Mouse (Mus musculus): ENCODE results near the gene Acox3.

DNA sequence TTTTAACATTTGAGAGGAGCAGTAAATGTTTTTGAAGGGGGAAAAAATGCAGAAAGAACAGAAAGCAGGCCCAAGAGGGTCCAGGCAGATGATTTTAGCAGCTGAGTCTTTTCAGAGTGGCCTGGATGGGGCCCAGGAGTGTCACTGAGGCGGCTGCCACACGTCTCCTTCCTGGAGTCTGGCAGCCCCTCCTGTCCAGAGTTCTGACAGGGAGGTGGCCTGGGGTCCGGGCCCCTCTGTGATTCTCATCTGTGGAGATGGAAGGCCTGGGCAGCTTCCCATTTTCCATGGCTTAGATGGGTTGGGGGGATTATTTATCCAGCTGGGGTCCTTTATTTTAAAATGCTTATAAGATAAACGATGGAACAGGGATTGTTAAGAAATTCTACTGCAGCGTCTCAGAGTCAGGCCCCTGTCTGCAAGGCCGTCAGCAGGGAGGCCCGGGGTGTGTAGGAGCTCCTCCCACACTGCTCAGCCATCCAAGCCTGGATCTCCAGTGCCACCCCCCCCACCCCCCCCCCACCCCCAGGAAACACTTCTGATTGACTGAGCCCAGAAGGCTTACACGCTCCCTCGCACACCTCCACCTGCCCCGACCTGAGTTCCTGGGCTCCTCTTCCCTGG, 59.2 kb downstream of the Acox3 start:
- TF ChIP-seq TAL1 (IDR thresholded peaks at IDR 0.05; ENCODE audit: low read length) (no peak), GATA1 (IDR thresholded peaks at IDR 0.05; ENCODE audit: low read length) (no peak)

All from erythroblast, embryonic 14.5 days (primary cell).